Mouse (Mus musculus): ENCODE data around the gene Hbq1b. TPM values are rescaled to one million over a fixed set of nuclear protein-coding genes. Genes with fewer than 3 reads are reported as not detected.
A peak's percentile ranks its signal among the peaks of the same experiment; 100 is the strongest.

Hbq1b gene
- polyA plus RNA-seq, 1 experiment from 2014 or later, result 6.9 TPM

- Histone ChIP-seq H3K9me3 (ENCODE audit: control insufficient read depth, low read length) (no peaks in the 10 kb centered on the region), H3K9ac (ENCODE audit: low read length) (no peak overlapping the region), H3K27me3 (ENCODE audit: control insufficient read depth, insufficient read depth, low read length) (no peaks in the 10 kb centered on the region), H3K27ac (ENCODE audit: low read depth, low read length) (no peak overlapping the region), H3K36me3 (ENCODE audit: control insufficient read depth, insufficient read depth, low read length) (no peaks in the 10 kb centered on the region), H3K4me2 (peak overlapping the region; percentile 15; the same call in 1 of the 2 replicates), H3K4me1 (ENCODE audit: control insufficient read depth, insufficient read depth, low read length) (no peaks in the 10 kb centered on the region), H3K4me3 (ENCODE audit: low read depth, low read length) (no peak overlapping the region)
- ATAC-seq (ENCODE audit: low FRiP score) (peak; percentile 91), DNase-seq (ENCODE audit: low spot score, missing footprints) (peak; percentile 100)
- 12% methylated on average over 15 of the region's 15 CpGs for WGBS
These were observed 37.8 kb downstream of the Hbq1b start for GRCm38 (mm10) chr11:32324609-32325008.

- Histone ChIP-seq H3K9ac (ENCODE audit: low read length) (no peak overlapping the region), H3K4me1 (ENCODE audit: control insufficient read depth, insufficient read depth, low read length) (no peaks in the 10 kb centered on the region), H3K4me3 (ENCODE audit: low read depth, low read length) (no peak overlapping the region), H3K36me3 (ENCODE audit: control insufficient read depth, insufficient read depth, low read length) (no peaks in the 10 kb centered on the region), H3K27me3 (ENCODE audit: control insufficient read depth, insufficient read depth, low read length) (no peaks in the 10 kb centered on the region), H3K9me3 (ENCODE audit: control insufficient read depth, low read length) (no peaks in the 10 kb centered on the region), H3K27ac (ENCODE audit: low read depth, low read length) (no peak overlapping the region), H3K4me2 (no peak overlapping the region)
- ATAC-seq (ENCODE audit: low FRiP score), result no peak
- 64% methylated on average over 6 of the region's 6 CpGs for WGBS
- DNase-seq (ENCODE audit: low spot score, missing footprints), result peak; percentile 8
These were observed 44.3 kb downstream of the Hbq1b start for GRCm38 (mm10) chr11:32331075-32331474.

DNA sequence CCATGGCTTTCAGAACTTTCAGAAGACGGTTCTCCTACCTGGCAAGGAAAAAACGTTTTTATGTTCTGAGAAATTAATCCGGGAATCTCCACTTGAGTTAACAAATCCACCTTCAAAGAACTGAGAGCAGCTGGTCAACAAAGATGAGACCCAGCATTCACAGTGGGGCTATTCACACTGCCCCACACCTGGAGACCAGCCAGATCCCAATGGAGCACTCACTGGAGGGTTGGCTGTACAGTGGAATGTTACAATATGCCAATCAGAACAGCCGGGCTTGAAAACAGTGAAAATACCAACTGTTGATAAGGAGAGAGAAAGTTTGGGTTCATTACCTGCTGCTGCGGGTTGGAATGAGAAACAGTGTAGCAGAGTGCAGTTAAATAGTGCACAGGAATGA, 45.1 kb downstream of the Hbq1b start:
- Histone ChIP-seq H3K9ac (ENCODE audit: low read length) (no peak overlapping the region), H3K4me3 (ENCODE audit: low read depth, low read length) (no peak overlapping the region), H3K4me1 (ENCODE audit: control insufficient read depth, insufficient read depth, low read length) (no peaks in the 10 kb centered on the region), H3K27me3 (ENCODE audit: control insufficient read depth, insufficient read depth, low read length) (no peaks in the 10 kb centered on the region), H3K4me2 (no peak overlapping the region), H3K36me3 (ENCODE audit: control insufficient read depth, insufficient read depth, low read length) (no peaks in the 10 kb centered on the region), H3K27ac (ENCODE audit: low read depth, low read length) (no peak overlapping the region), H3K9me3 (ENCODE audit: control insufficient read depth, low read length) (no peaks in the 10 kb centered on the region)
- ATAC-seq (ENCODE audit: low FRiP score) (no peak), DNase-seq (ENCODE audit: low spot score, missing footprints) (no peak)
- WGBS, result 72% methylated on average over 5 of the region's 5 CpGs

GRCm38 (mm10) chr11:32333235-32333634, 46.5 kb downstream of the Hbq1b start:
- Histone ChIP-seq H3K9ac (ENCODE audit: low read length) (no peak overlapping the region), H3K4me1 (ENCODE audit: control insufficient read depth, insufficient read depth, low read length) (no peaks in the 10 kb centered on the region), H3K4me2 (no peak overlapping the region), H3K4me3 (ENCODE audit: low read depth, low read length) (no peak overlapping the region), H3K9me3 (ENCODE audit: control insufficient read depth, low read length) (no peaks in the 10 kb centered on the region), H3K36me3 (ENCODE audit: control insufficient read depth, insufficient read depth, low read length) (no peaks in the 10 kb centered on the region), H3K27me3 (ENCODE audit: control insufficient read depth, insufficient read depth, low read length) (no peaks in the 10 kb centered on the region), H3K27ac (ENCODE audit: low read depth, low read length) (no peak overlapping the region)
- 90% methylated on average over 2 of the region's 2 CpGs for WGBS
- DNase-seq (ENCODE audit: low spot score, missing footprints) (no peak), ATAC-seq (ENCODE audit: low FRiP score) (no peak)

DNA sequence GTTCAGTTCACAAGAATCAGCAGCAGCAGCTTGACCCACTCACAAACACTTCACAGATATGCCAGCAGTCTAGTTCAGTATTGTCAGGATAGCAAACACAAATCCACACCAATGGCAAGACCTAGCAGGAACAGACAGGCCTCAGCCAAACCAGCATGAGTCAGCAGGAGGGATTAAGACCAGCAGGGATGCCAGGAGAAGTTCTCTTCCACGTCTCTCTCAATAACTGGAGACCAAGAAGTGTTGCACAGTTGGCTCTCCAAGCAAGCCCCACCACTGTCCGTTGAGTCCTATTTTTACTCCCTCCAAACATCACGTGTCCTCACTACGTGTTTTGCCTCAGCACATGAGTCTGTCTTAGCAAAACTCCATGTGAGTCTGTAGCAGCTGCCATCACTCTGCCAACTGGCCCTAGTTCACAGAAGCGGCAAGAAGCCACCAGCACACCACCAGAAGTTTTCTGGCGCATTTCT, 49.7 kb downstream of the Hbq1b start:
- ATAC-seq (ENCODE audit: low FRiP score) (no peak), DNase-seq (ENCODE audit: low spot score, missing footprints) (no peak)
- 84% methylated on average over 6 of the region's 6 CpGs for WGBS
- Histone ChIP-seq H3K27ac (ENCODE audit: low read depth, low read length) (no peak overlapping the region), H3K4me3 (ENCODE audit: low read depth, low read length) (no peak overlapping the region), H3K4me1 (ENCODE audit: control insufficient read depth, insufficient read depth, low read length) (no peaks in the 10 kb centered on the region), H3K9me3 (ENCODE audit: control insufficient read depth, low read length) (no peaks in the 10 kb centered on the region), H3K9ac (ENCODE audit: low read length) (no peak overlapping the region), H3K27me3 (ENCODE audit: control insufficient read depth, insufficient read depth, low read length) (no peaks in the 10 kb centered on the region), H3K36me3 (ENCODE audit: control insufficient read depth, insufficient read depth, low read length) (no peaks in the 10 kb centered on the region), H3K4me2 (no peak overlapping the region)

Other genes with a start within 250 kb of the Hbq1b start
- gene Il9r, start 86.7 kb upstream of the Hbq1b start, polyA plus RNA-seq (2014; fragmentation: Nextera tagmentation; extraction: Ambion mirVana), result not detected in 2 replicates
- 77.0 and 87.0 TPM in 2 replicates for gene Snrnp25, start 81.5 kb upstream of the Hbq1b start, polyA plus RNA-seq (2014; fragmentation: Nextera tagmentation; extraction: Ambion mirVana)
- 13.2 and 14.1 TPM in 2 replicates for gene Rhbdf1, start 64.7 kb upstream of the Hbq1b start, polyA plus RNA-seq (2014; fragmentation: Nextera tagmentation; extraction: Ambion mirVana)
- gene Mpg, start 60.5 kb upstream of the Hbq1b start, polyA plus RNA-seq (2014; fragmentation: Nextera tagmentation; extraction: Ambion mirVana), result 24.8 and 27.2 TPM in 2 replicates
- gene Nprl3, start 19.3 kb upstream of the Hbq1b start, polyA plus RNA-seq (2014; fragmentation: Nextera tagmentation; extraction: Ambion mirVana), result 28.3 and 34.0 TPM in 2 replicates
- 3,185 and 3,229 TPM in 2 replicates for gene Hba-x, start 10.6 kb upstream of the Hbq1b start, polyA plus RNA-seq (2014; fragmentation: Nextera tagmentation; extraction: Ambion mirVana)
- gene Hba-a1, start 3.5 kb upstream of the Hbq1b start, polyA plus RNA-seq (2014; fragmentation: Nextera tagmentation; extraction: Ambion mirVana), result 2,946 and 2,965 TPM in 2 replicates
- 5,591 and 5,690 TPM in 2 replicates for gene Hba-a2, start 9.5 kb downstream of the Hbq1b start, polyA plus RNA-seq (2014; fragmentation: Nextera tagmentation; extraction: Ambion mirVana)
- gene Hbq1a, start 13.1 kb downstream of the Hbq1b start, polyA plus RNA-seq (2014; fragmentation: Nextera tagmentation; extraction: Ambion mirVana), result 0.30 and 0.77 TPM in 2 replicates
- 21.4 and 23.2 TPM in 2 replicates for gene Sh3pxd2b, start 60.9 kb downstream of the Hbq1b start, polyA plus RNA-seq (2014; fragmentation: Nextera tagmentation; extraction: Ambion mirVana)
- gene Ubtd2, start 168.4 kb downstream of the Hbq1b start, polyA plus RNA-seq (2014; fragmentation: Nextera tagmentation; extraction: Ambion mirVana), result 67.7 and 71.6 TPM in 2 replicates
- 0.23 TPM in 1 of 2 replicates, not detected in the other for gene Efcab9, start 245.1 kb downstream of the Hbq1b start, polyA plus RNA-seq (2014; fragmentation: Nextera tagmentation; extraction: Ambion mirVana)
- gene Stk10, start 246.3 kb downstream of the Hbq1b start, polyA plus RNA-seq (2014; fragmentation: Nextera tagmentation; extraction: Ambion mirVana), result 0.58 and 0.67 TPM in 2 replicates

Data from midbrain, embryonic 11.5 days (tissue).